Comparison of ENCODE assay signal across 19 mouse cellular contexts in the genomic region with DNA sequence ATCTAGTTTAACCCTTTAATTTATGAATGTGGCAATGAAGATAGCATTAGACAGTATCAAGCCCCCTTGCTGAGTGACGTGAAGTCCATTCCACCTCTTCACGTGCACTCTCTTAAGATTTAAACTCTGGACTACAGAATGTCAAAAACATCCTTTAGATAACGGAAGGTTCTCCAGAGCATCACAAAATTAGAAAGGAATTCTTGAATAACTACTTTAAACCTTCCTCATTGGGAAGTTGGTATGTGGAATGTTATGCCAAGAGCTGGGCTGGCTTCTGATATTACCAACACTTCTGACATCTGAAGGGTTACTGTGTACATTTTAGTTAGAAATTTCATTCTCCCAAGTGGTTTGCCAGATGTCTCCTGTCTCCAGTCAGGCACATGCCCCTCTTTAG.
"Had no signal": no experiment of that assay in that cellular context is flagged by ENCODE, and none has a peak within 500 bp of the region (broad histone marks: within the 10 kb centered on the region; RNA-seq: fewer than 3 reads in every experiment).

No protein-coding gene starts in this region.

- H3K36me3 ChIP-seq: neural tube, embryonic 15.5 days had no signal

- H3K27ac ChIP-seq: liver, embryonic 12.5 days; liver, embryonic 14.5 days; midbrain, embryonic 10.5 days; midbrain, embryonic 12.5 days; neural tube, embryonic 13.5 days; neural tube, embryonic 15.5 days had no signal

- H3K27me3 ChIP-seq: liver, embryonic 12.5 days; midbrain, embryonic 12.5 days; neural tube, embryonic 13.5 days; neural tube, embryonic 15.5 days had no signal

- H3K4me1 ChIP-seq: midbrain, embryonic 10.5 days had no signal

- DNase-seq: lung, adult 2 months; lung, postnatal 10 days; midbrain, embryonic 14.5 days; retina, postnatal 1 day; right cerebral cortex, adult 18-20 months; right cerebral cortex, postnatal 25 days; right cerebral cortex, postnatal 4 days; spleen, adult 18-20 months; thymus, adult 18-20 months; thymus, postnatal 14 days; thymus, postnatal 36 days had no signal

- H3K9ac ChIP-seq: liver, embryonic 12.5 days; liver, embryonic 14.5 days; midbrain, embryonic 12.5 days; neural tube, embryonic 13.5 days; neural tube, embryonic 15.5 days had no signal

- H3K9me3 ChIP-seq: liver, embryonic 12.5 days; midbrain, embryonic 10.5 days; midbrain, embryonic 12.5 days; neural tube, embryonic 13.5 days; neural tube, embryonic 15.5 days had no signal

- ATAC-seq: liver, embryonic 12.5 days; midbrain, embryonic 16.5 days had no signal

- H3K4me2 ChIP-seq: liver, embryonic 12.5 days; midbrain, embryonic 12.5 days; neural tube, embryonic 13.5 days; neural tube, embryonic 15.5 days had no signal

- H3K4me3 ChIP-seq: liver, embryonic 12.5 days; midbrain, embryonic 10.5 days; midbrain, embryonic 12.5 days; myocyte; neural tube, embryonic 13.5 days; neural tube, embryonic 15.5 days had no signal
